Mouse (Mus musculus) yolk sac, embryonic 10.5 days (tissue): ENCODE measurements at regions not wholly inside any gene's neighbourhood (a gene's known extent, or its start where the extent isn't known, plus 50 kb on each side); places are given as distances from the start of the nearest gene placed in this dataset.
"Not testable (repeated sequence)": the region's sequence is repeated elsewhere in the genome, so short reads cannot be mapped to it uniquely, and the experiment has no call there.

Source experiments
- DNase-seq: peaks from one replicate; pipeline ENCODE4 v3.0.0-alpha.2; 2017; ENCODE audit warnings: low spot score

DNA sequence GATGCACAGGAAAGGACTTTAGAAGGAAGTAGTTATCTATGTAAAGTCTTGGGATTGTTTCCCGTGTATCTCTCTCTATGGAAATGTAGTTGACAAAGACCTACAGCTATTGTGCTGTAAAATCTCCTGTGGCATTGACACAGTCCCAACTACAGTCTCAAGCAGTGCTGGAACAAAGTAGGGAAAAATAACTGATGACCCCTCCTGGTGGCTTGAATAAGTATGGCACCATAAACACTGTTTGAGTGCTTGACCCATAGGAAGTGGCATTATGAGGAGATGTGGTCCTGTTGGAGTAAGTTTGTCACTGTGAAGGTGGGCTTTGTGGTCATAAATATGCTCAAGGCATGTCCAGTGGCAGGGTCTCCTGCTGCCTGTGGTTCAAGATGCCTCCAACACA is 928.4 kb upstream of the Mms22l start:
- DNase-seq: no peak

DNA sequence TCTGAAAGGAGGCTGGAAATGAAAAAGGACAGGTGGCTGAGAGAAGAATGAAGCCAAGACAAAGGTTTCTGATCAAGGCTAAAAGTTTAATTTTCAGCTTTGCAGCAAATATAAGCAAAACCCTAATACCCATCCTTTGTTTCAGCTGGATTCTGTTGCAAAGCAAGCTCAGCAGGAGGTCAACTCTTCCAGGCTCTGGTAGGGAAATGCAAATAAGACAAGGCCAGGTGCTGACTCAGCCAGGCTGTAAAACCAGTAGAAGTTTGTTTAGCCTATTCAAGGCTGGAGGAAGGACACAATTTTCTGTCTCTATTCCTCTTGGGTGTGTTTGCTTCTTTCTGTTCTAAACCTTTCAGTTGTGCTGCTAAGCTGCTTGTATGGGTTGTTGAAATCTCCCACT is 923.2 kb upstream of the Mms22l start:
- DNase-seq: no peak

GRCm38 (mm10) chr4:23587412-23587811 is 908.8 kb upstream of the Mms22l start:
- no peak for DNase-seq

GRCm38 (mm10) chr4:23590883-23591282 is 905.4 kb upstream of the Mms22l start:
- DNase-seq: no peak

DNA sequence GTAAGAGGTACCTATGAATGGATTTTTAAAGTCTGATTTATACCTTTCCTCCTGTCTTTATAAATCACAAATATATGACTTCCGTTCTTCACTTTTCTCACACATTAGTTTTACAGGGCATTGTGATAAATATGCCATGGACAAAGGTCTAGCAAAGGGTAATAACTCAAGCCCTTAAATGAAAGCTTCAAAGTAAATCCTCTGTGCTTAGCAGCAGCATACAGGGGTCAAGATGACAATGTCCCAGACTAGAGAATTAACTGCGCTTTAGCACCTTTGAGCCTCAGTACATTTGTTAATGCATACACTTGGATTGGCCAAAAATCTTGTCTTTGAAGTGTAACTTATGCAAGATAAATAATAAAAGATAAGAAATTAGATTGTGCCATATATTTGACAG is 904.7 kb upstream of the Mms22l start:
- no peak for DNase-seq

GRCm38 (mm10) chr4:23600070-23600469 is 896.2 kb upstream of the Mms22l start:
- DNase-seq: no peak

DNA sequence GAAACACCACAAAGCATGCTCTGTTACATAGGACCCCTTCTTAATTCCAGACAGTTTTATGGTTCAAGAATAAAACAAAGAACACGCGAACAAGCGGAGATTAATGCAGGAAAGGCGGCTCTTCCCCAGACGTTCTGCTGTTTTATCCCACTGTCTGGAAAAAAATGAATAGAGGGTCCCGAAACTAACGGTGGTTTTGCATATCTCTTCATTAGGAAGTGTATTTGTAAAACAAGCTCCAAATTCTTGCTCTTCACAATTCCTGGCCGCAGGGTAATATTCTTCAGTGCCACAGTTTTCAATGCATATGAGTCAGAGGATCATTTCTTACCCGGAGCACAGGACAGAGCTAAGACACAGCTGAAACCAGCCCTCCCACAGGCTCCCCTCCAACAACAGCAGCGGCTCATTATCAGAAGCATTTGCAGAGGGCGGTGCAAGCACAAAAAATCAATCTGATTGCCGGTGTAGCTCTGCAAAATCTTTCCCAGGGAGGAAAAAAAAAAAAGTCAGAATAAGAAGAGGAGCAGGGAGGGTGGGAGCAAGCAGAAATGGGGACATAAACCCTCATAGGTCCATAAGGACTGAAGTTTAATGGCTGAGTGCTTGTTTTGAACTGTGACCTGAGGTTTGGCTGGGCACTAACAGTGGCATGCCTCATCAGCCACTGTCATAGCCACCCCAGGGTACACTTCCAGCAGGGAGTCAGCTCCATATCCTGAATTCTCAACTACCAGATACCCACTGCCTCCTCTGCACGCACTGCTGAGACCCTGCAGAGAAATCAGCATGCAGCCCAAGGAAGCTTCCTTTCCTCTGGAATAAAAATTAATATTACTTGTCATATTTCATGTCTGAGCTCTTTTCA is 894.6 kb upstream of the Mms22l start:
- DNase-seq: no peak

GRCm38 (mm10) chr4:23602294-23602932 is 893.8 kb upstream of the Mms22l start:
- no peak for DNase-seq

DNA sequence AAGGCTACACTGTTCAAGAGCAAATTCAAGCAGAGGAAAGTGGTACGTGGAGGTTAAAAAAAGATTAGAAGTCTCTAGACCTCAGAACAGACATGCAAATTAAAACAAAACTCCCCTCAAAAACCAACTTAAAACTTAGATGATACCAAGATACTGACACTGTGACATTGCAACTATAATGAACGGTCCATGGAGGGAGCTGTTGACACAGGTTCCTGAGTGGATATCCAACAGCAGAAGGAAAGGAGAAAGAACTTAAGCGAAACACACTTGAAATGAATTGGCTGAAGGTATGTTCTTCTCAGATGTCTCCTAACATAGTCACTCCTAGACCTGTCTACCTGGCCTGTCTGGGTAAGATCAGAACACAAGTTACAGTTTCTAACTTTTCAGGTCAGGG is 888.9 kb upstream of the Mms22l start:
- DNase-seq: no peak

DNA sequence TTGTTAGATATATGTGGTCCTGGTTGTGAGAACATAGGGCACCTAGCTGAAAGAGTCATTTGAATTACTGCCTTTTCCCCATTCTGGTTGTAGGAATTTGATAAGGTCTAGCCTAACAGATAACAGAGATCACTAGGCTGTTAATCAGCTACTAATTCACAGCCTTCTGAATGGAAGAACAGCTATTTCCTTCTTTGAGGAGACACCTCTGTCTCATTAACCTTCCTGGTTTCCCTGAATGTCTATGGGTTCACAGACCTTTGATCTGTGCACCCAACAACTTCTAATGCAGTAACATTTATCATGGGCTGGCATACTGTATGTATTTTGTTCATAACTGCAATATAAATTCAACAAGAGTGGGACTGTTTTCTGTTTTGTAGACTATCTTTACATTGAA is 875.0 kb upstream of the Mms22l start:
- DNase-seq: no peak

DNA sequence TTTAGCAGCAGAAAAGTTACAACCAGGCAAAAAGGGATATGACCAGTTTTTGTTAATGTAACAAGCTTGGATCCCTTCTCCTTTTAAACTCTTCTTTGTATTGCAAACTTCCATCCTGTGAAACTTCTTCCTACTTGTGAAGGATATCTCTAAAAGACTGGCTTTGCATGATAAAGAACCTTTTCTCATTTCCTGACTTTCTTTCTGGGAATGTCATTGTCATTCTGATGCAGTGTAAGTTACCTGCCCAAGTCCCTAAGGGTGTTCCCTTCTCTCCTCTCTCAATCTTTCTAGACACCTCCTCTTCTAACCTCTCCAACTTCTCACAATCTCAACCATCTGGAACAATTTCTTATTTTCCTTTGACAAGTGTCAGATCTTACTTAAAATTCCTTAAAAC is 874.0 kb upstream of the Mms22l start:
- DNase-seq: no peak

GRCm38 (mm10) chr4:23636231-23636928 is 859.9 kb upstream of the Mms22l start:
- no peak for DNase-seq

- DNase-seq: no peak
Observed at GRCm38 (mm10) chr4:23636929-23637235, 859.4 kb upstream of the Mms22l start.

DNA sequence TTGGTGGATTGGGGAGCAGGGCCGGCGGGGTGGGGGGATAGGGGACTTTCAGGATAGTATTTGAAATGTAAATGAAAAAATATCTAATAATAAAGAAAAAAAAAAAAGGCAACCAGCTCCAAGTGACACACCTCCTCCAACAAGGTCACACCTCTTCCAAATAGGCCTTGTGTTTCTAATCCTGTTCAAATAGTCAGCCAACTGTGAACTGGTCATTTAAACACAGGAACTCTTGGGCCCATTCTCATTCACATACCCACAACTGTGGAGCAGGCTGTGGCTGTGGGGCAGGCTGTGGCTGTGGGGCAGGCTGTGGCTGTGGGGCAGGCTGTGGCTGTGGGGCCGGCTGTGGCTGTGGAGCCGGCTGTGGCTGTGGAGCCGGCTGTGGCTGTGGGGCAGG is 839.6 kb upstream of the Mms22l start:
- DNase-seq: not testable (repeated sequence)

GRCm38 (mm10) chr4:23668896-23669295 is 827.4 kb upstream of the Mms22l start:
- DNase-seq: no peak

GRCm38 (mm10) chr4:23703626-23704025 is 792.6 kb upstream of the Mms22l start:
- DNase-seq: no peak

DNA sequence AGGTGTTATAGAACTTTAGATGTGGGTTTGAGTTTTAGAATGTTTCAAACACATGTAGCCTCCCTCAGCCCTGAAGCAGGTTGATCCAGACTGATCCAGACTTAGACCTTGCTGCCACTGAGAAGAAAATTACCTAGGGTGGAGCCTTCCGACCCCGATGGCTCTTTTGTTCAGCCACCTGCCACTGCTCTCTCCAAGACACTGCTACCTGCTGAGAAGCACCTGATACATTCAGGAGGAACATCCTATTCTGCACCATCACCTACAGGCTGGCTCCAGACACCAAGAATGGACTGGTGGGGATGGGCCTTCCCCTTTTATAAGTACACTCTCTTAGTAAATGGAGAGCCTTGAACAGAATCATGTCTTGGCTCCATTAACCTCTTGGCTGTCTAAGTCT is 785.5 kb upstream of the Mms22l start:
- DNase-seq: no peak

DNA sequence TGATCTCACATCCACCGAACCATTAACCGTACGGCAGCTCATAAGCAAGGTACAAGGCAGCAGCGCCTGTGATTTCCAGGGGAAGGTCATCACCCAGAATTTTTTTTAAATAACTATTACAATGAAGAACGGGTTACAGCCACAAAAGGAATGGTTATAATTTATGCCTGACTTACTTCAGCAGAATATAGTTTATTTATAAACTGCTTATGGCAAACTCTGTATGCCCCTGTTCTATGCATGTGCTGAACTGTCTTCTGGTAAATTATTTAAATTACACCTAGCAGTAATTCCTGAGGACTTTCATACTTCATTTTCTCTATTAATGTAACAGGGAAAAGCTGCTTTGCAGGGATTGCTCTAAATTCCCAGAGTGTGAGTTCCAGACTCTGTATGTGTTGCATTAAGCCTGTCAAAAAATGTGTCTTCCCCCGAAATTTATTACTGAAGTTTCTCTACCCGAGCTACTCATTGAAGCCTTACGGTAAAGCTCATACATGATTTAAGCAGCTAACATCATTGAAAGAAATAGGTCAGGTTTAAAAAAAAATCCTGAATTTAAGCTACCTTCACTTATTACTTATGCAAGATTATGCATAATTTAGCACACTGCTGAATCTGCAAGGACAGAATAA is 782.4 kb upstream of the Mms22l start:
- no peak for DNase-seq

- DNase-seq: no peak
Observed at GRCm38 (mm10) chr4:23727846-23728245, 768.4 kb upstream of the Mms22l start.

- DNase-seq: no peak
Observed at GRCm38 (mm10) chr4:23732471-23732870, 763.8 kb upstream of the Mms22l start.

DNA sequence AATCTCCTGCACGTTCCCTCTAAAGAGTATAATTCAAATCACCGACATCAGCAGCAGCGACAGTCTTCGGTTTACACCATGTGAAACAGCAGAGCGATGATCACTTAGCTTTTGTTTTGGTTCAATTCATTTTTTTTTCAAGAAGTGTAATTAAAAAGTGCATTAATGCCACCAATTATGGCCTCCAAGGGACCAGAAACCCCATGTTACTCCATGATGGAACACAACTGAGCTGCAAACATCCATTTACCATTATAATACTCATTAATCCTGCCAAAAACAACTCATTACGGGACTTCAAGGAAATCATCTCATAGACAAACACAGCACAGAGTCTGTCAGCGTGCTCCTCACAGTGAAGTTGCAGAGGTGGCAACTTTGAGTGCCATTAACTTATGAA is 752.2 kb upstream of the Mms22l start:
- DNase-seq: no peak

GRCm38 (mm10) chr4:23758005-23758404 is 738.2 kb upstream of the Mms22l start:
- no peak for DNase-seq
